Mouse (Mus musculus) forebrain, embryonic 12.5 days (tissue): ENCODE results near the gene Fam110a. TPM values are rescaled to one million over a fixed set of nuclear protein-coding genes. Genes with fewer than 3 reads are reported as not detected.

Source experiments
- microRNA counts: library from miRNA; unstranded; fragments of <30 nt; microRNA quantifications from one replicate; lab custom pipeline; 2017
- microRNA-seq: library from miRNA; unstranded; fragments of <30 nt; microRNA quantifications from one replicate; pipeline ENCODE4, GENCODE M21; 2017
- polyA plus RNA-seq: library from polyadenylated mRNA; unstranded; fragments of >200 nt; fragmentation: Nextera tagmentation; extraction: Ambion mirVana; gene quantifications from 2 replicates; pipeline ENCODE4 v1.2.1, GENCODE M21; 2016

Fam110a gene
- polyA plus RNA-seq, 1 experiment from 2014 or later: 90.2 TPM

MicroRNA genes within 50 kb of the gene (microRNA counts, 519-probe panel; counts per million panel counts)
- microRNA mmu-miR-1953 (lab: Ali Mortazavi, UCI): not detected

Small RNAs within 50 kb of the gene (microRNA-seq; reads per million reads assigned to microRNA genes)
- gene Mir1953: not detected

Other genes starting within 250 kb of the Fam110a start
- gene Psmf1, start 236.0 kb downstream of the Fam110a start, polyA plus RNA-seq: 48.1 and 48.6 TPM in 2 replicates
- 0.10 TPM in 1 of 2 replicates, not detected in the other for gene Rspo4, start 137.3 kb downstream of the Fam110a start, polyA plus RNA-seq
- gene Angpt4, start 69.0 kb downstream of the Fam110a start, polyA plus RNA-seq: 0.10 TPM in 1 of 2 replicates, not detected in the other
- gene Slc52a3, start 16.3 kb upstream of the Fam110a start, polyA plus RNA-seq: 0.54 and 0.78 TPM in 2 replicates
- gene Scrt2, start 101.3 kb upstream of the Fam110a start, polyA plus RNA-seq: 15.3 and 15.6 TPM in 2 replicates
- 12.0 and 12.9 TPM in 2 replicates for gene Srxn1, start 125.3 kb upstream of the Fam110a start, polyA plus RNA-seq
- 3.0 and 3.2 TPM in 2 replicates for gene Tcf15, start 163.3 kb upstream of the Fam110a start, polyA plus RNA-seq
- gene Csnk2a1, start 246.6 kb upstream of the Fam110a start, polyA plus RNA-seq: 101 and 104 TPM in 2 replicates